Mouse (Mus musculus): ENCODE results near the gene Lclat1.

The Lclat1 gene

GRCm38 (mm10) chr17:73107158-73108157 is at the start of gene Lclat1:
TSS of gene Lclat1 (plus strand) at chr17:73107985.
- peak; percentile 97 for DNase-seq (ENCODE audit: low spot score)

- no peak for DNase-seq (ENCODE audit: low spot score)
Measured at GRCm38 (mm10) chr17:73058319-73058718, 49.5 kb upstream of the Lclat1 start.

GRCm38 (mm10) chr17:73060224-73060896 is 47.4 kb upstream of the Lclat1 start:
- peak; percentile 63 for DNase-seq (ENCODE audit: low spot score)

GRCm38 (mm10) chr17:73060897-73061252 is 46.9 kb upstream of the Lclat1 start:
- DNase-seq (ENCODE audit: low spot score): no peak

GRCm38 (mm10) chr17:73062701-73063100 is 45.1 kb upstream of the Lclat1 start:
- DNase-seq (ENCODE audit: low spot score): no peak

GRCm38 (mm10) chr17:73063299-73063698 is 44.5 kb upstream of the Lclat1 start:
- DNase-seq (ENCODE audit: low spot score): no peak

GRCm38 (mm10) chr17:73063781-73064180 is 44.0 kb upstream of the Lclat1 start:
- no peak for DNase-seq (ENCODE audit: low spot score)

GRCm38 (mm10) chr17:73066387-73067169 is 41.2 kb upstream of the Lclat1 start:
- DNase-seq (ENCODE audit: low spot score): no peak

GRCm38 (mm10) chr17:73067423-73067822 is 40.4 kb upstream of the Lclat1 start:
- DNase-seq (ENCODE audit: low spot score): peak; percentile 64

GRCm38 (mm10) chr17:73068321-73068992 is 39.3 kb upstream of the Lclat1 start:
- no peak for DNase-seq (ENCODE audit: low spot score)

- DNase-seq (ENCODE audit: low spot score): no peak
Measured at GRCm38 (mm10) chr17:73070466-73070865, 37.3 kb upstream of the Lclat1 start.

- DNase-seq (ENCODE audit: low spot score): peak; percentile 34
Measured at GRCm38 (mm10) chr17:73071725-73072263, 36.0 kb upstream of the Lclat1 start.

- DNase-seq (ENCODE audit: low spot score): peak; percentile 78
Measured at GRCm38 (mm10) chr17:73072286-73072685, 35.5 kb upstream of the Lclat1 start.

GRCm38 (mm10) chr17:73074631-73075030 is 33.2 kb upstream of the Lclat1 start:
- no peak for DNase-seq (ENCODE audit: low spot score)

- no peak for DNase-seq (ENCODE audit: low spot score)
Measured at GRCm38 (mm10) chr17:73075238-73075890, 32.4 kb upstream of the Lclat1 start.

- no peak for DNase-seq (ENCODE audit: low spot score)
Measured at GRCm38 (mm10) chr17:73077638-73078037, 30.1 kb upstream of the Lclat1 start.

GRCm38 (mm10) chr17:73081360-73082133 is 26.2 kb upstream of the Lclat1 start:
- no peak for DNase-seq (ENCODE audit: low spot score)

GRCm38 (mm10) chr17:73082506-73083196 is 25.1 kb upstream of the Lclat1 start:
- no peak for DNase-seq (ENCODE audit: low spot score)

Measured in embryo, embryonic 10.5 days (tissue).